Mouse (Mus musculus) C2C12 (cell line): Measurements from ENCODE around the gene Tmem106c. TPM values are rescaled to one million over a fixed set of nuclear protein-coding genes. Genes with fewer than 3 reads are reported as not detected.
A peak's percentile ranks its signal among the peaks of the same experiment; 100 is the strongest.

Experiments used
- H3K27me3 ChIP-seq: one replicate; pipeline ENCODE4 v1.6.1; 2011; ENCODE audit not compliant: control insufficient read depth, insufficient read depth, insufficient read length
- H3K36me3 ChIP-seq: one replicate; pipeline ENCODE4 v1.6.1; 2011; ENCODE audit not compliant: control insufficient read depth, insufficient read depth
- H3K4me3 ChIP-seq: one replicate; pipeline ENCODE4 v1.5.1; 2011; ENCODE audit warnings: mild to moderate bottlenecking, control low read depth; ENCODE audit not compliant: poor library complexity, insufficient read depth, severe bottlenecking
- H3K79me2 ChIP-seq: one replicate; pipeline ENCODE4 v1.6.1; 2011; ENCODE audit not compliant: control insufficient read depth, insufficient read depth
- H3K79me3 ChIP-seq: one replicate; pipeline ENCODE4 v1.6.1; 2011; ENCODE audit warnings: low read depth, control low read depth
- H3ac ChIP-seq: one replicate; pipeline ENCODE3; 2011; ENCODE audit warnings: low read depth; ENCODE audit not compliant: control insufficient read depth, insufficient read length
- CEBPB ChIP-seq: IDR thresholded peaks from one replicate; pipeline ENCODE4 v1.6.1; 2011; ENCODE audit warnings: low read depth, mild to moderate bottlenecking, control low read depth, moderate library complexity
- CTCF ChIP-seq: IDR thresholded peaks from one replicate; pipeline ENCODE4 v1.5.1; 2011; ENCODE audit not compliant: control insufficient read depth, insufficient read depth, insufficient read length
- FOSL1 ChIP-seq: IDR thresholded peaks from one replicate; pipeline ENCODE4 v1.8.0; 2011; ENCODE audit warnings: mild to moderate bottlenecking, low read length; ENCODE audit not compliant: poor library complexity, insufficient read depth, severe bottlenecking
- MAX ChIP-seq: IDR thresholded peaks from one replicate; pipeline ENCODE4 v1.6.1; 2011; ENCODE audit warnings: mild to moderate bottlenecking, control low read depth
- MYOD1 ChIP-seq: IDR thresholded peaks from one replicate; pipeline ENCODE4 v1.6.1; 2011; ENCODE audit warnings: low read depth; ENCODE audit not compliant: control insufficient read depth, insufficient read length
- MYOG ChIP-seq: IDR thresholded peaks from one replicate; pipeline ENCODE4 v1.6.1; 2011; ENCODE audit not compliant: control insufficient read depth, insufficient read length; ENCODE audit errors: extremely low read depth
- USF1 ChIP-seq: IDR thresholded peaks from one replicate; pipeline ENCODE4 v1.6.1; 2011; ENCODE audit warnings: low read depth, mild to moderate bottlenecking, control low read depth, moderate library complexity
- polyA plus RNA-seq: library from polyadenylated mRNA; unstranded; fragments of >200 nt; fragmentation: generic; extraction: Trizol; gene quantifications from one replicate; pipeline ENCODE4 v1.2.1, GENCODE M21; 2012; ENCODE audit warnings: missing spikeins

The Tmem106c gene
- polyA plus RNA-seq, 1 experiment = 7.6 TPM

GRCm38 (mm10) chr15:97970299-97970698, 6.3 kb downstream of the Tmem106c start:
- H3K4me3 ChIP-seq = no peak overlapping the region
- H3K36me3 ChIP-seq = no peaks in the 10 kb centered on the region
- H3K79me2 ChIP-seq = no peaks in the 10 kb centered on the region
- TF ChIP-seq USF1 (no peak), CTCF (peak; percentile 47)
- H3ac ChIP-seq = no peak overlapping the region
- peaks cover 73% of the 10 kb centered on the region for H3K27me3 ChIP-seq
- H3K79me3 ChIP-seq = no peaks in the 10 kb centered on the region

GRCm38 (mm10) chr15:97972580-97972979, 8.6 kb downstream of the Tmem106c start:
- H3K27me3 ChIP-seq = peaks cover 81% of the 10 kb centered on the region
- TF ChIP-seq USF1 (no peak), CEBPB (no peak), FOSL1 (no peak), MYOD1 (no peak), CTCF (no peak), MAX (no peak), MYOG (no peak)
- H3K79me2 ChIP-seq = no peaks in the 10 kb centered on the region
- H3K4me3 ChIP-seq = no peak overlapping the region
- no peaks in the 10 kb centered on the region for H3K36me3 ChIP-seq
- no peaks in the 10 kb centered on the region for H3K79me3 ChIP-seq
- H3ac ChIP-seq = no peak overlapping the region

- H3K36me3 ChIP-seq = no peaks in the 10 kb centered on the region
- no peak overlapping the region for H3ac ChIP-seq
- H3K79me2 ChIP-seq = no peaks in the 10 kb centered on the region
- peaks cover 79% of the 10 kb centered on the region for H3K27me3 ChIP-seq
- H3K4me3 ChIP-seq = no peak overlapping the region
- no peak for TF ChIP-seq FOSL1
- TF ChIP-seq USF1 = no peak
- H3K79me3 ChIP-seq = no peaks in the 10 kb centered on the region
Measured at GRCm38 (mm10) chr15:97973248-97974005, 9.4 kb downstream of the Tmem106c start.

GRCm38 (mm10) chr15:97981560-97981959, 17.6 kb downstream of the Tmem106c start:
- no peak for TF ChIP-seq MYOG
- no peak for TF ChIP-seq USF1
- no peak for TF ChIP-seq CEBPB
- TF ChIP-seq FOSL1 = no peak
- no peak for TF ChIP-seq MAX
- no peak for TF ChIP-seq MYOD1
- no peak for TF ChIP-seq CTCF
- Histone ChIP-seq H3ac (no peak overlapping the region), H3K36me3 (no peaks in the 10 kb centered on the region), H3K27me3 (peaks cover 81% of the 10 kb centered on the region), H3K79me3 (no peaks in the 10 kb centered on the region), H3K79me2 (no peaks in the 10 kb centered on the region), H3K4me3 (no peak overlapping the region)

GRCm38 (mm10) chr15:97989544-97989943, 25.5 kb downstream of the Tmem106c start:
- H3K27me3 ChIP-seq = peaks cover 80% of the 10 kb centered on the region
- H3K4me3 ChIP-seq = no peak overlapping the region
- TF ChIP-seq CEBPB = no peak
- no peak for TF ChIP-seq USF1
- no peak for TF ChIP-seq MYOG
- no peak for TF ChIP-seq FOSL1
- no peak for TF ChIP-seq CTCF
- no peak for TF ChIP-seq MYOD1
- TF ChIP-seq MAX = no peak
- no peak overlapping the region for H3ac ChIP-seq
- H3K79me2 ChIP-seq = no peaks in the 10 kb centered on the region
- no peaks in the 10 kb centered on the region for H3K36me3 ChIP-seq
- no peaks in the 10 kb centered on the region for H3K79me3 ChIP-seq

GRCm38 (mm10) chr15:97990124-97990523, 26.1 kb downstream of the Tmem106c start:
- peaks cover 80% of the 10 kb centered on the region for H3K27me3 ChIP-seq
- no peaks in the 10 kb centered on the region for H3K79me3 ChIP-seq
- no peak overlapping the region for H3K4me3 ChIP-seq
- H3ac ChIP-seq = no peak overlapping the region
- H3K36me3 ChIP-seq = no peaks in the 10 kb centered on the region
- TF ChIP-seq USF1 (no peak), MAX (no peak), CTCF (no peak), MYOD1 (no peak), CEBPB (no peak), MYOG (no peak), FOSL1 (no peak)
- no peaks in the 10 kb centered on the region for H3K79me2 ChIP-seq
